Mouse (Mus musculus) bone marrow, adult 2 months (tissue): ENCODE results near the gene Iglon5. TPM values are rescaled to one million over a fixed set of nuclear protein-coding genes. Genes with fewer than 3 reads are reported as not detected.

Source experiments
- H3K27ac ChIP-seq: fragments of 200-500 bp; 2 replicates; pipeline ENCODE4 v1.5.1; 2012; ENCODE audit warnings: low read depth, mild to moderate bottlenecking, control low read depth, inconsistent platforms, low read length; ENCODE audit not compliant: control insufficient read depth, poor library complexity, insufficient read depth
- H3K4me1 ChIP-seq: fragments of 200-500 bp; 2 replicates; pipeline ENCODE4 v1.6.1; 2011; ENCODE audit warnings: low read length; ENCODE audit not compliant: control insufficient read depth, insufficient read depth
- H3K4me3 ChIP-seq: fragments of 200-500 bp; replicated peaks from 2 replicates; pipeline ENCODE3; 2011; ENCODE audit warnings: mild to moderate bottlenecking, low read depth, low read length, control low read depth; ENCODE audit not compliant: control insufficient read depth
- CTCF ChIP-seq: fragments of 200-500 bp; IDR thresholded peaks from 2 replicates; pipeline ENCODE4 v1.5.1; 2011; ENCODE audit warnings: low read length, control low read depth; ENCODE audit not compliant: control insufficient read depth, insufficient read depth
- POLR2A ChIP-seq: fragments of 200-500 bp; IDR thresholded peaks from 2 replicates; pipeline ENCODE4 v1.6.1; 2011; ENCODE audit warnings: low read depth, mild to moderate bottlenecking, control low read depth, low read length, borderline replicate concordance; ENCODE audit not compliant: control insufficient read depth
- WGBS: fragments of 180-500 bp; shearing (Covaris S2); methylation state at CpG from one replicate; pipeline ENCODE4 v1.1.7; 2018; 5-methylcytosine and 5-hydroxymethylcytosine counted together
- polyA plus RNA-seq: library from polyadenylated mRNA; stranded (reverse); fragments of >200 nt; gene quantifications from 2 replicates; pipeline ENCODE4 v1.2.4, GENCODE M21; 2011; ENCODE audit warnings: low replicate concordance; ENCODE audit not compliant: missing spikeins, insufficient read depth, insufficient read length

Iglon5 gene
- not detected in 2 replicates for polyA plus RNA-seq

GRCm38 (mm10) chr7:43489631-43490125 is at the start of gene Iglon5:
Gene Iglon5, minus strand, starts transcription at chr7:43490075.
- Histone ChIP-seq H3K27ac (no peak within 1 kb of the TSS), H3K4me1 (no peaks in the 10 kb centered on the region; the same call in 1 of the 2 replicates), H3K4me3 (no peak within 1 kb of the TSS)
- 3% methylated on average over 21 of the region's 41 CpGs for WGBS
- TF ChIP-seq POLR2A (no peak), CTCF (no peak)

DNA sequence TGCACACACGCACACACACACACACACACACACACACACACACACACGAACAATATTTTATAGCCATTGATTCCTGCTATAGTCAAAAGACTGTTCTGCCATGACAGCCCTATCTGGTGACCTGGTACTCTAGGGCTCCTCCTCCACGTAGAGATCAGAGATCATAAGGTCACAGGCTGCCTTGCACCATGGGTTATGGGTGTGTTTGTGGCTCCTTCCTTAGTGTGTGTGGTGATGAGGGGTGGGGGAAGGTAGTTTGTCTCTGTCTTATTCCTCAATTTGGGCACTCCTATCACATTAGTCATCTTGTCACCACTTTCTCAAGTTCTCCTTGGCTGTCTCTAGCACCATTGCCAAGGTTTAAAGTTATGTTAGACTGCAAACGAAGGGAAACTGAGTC is 48.6 kb upstream of the Iglon5 start:
- H3K4me1 ChIP-seq, result peaks cover 1% of the 10 kb centered on the region; the same call in 1 of the 2 replicates
- 55% methylated on average over 4 of the region's 4 CpGs for WGBS
- TF ChIP-seq POLR2A (no peak), CTCF (no peak)
- H3K4me3 ChIP-seq, result no peak overlapping the region
- no peak overlapping the region for H3K27ac ChIP-seq

- H3K4me1 ChIP-seq, result no peaks in the 10 kb centered on the region; the same call in 1 of the 2 replicates
- H3K4me3 ChIP-seq, result peak overlapping the region; percentile 79
- TF ChIP-seq POLR2A (no peak), CTCF (no peak)
- H3K27ac ChIP-seq, result peak overlapping the region; percentile 88
- 11% methylated on average over 9 of the region's 9 CpGs for WGBS
Measured at GRCm38 (mm10) chr7:43532936-43533505, 43.1 kb upstream of the Iglon5 start.

GRCm38 (mm10) chr7:43530216-43530785 is 40.4 kb upstream of the Iglon5 start:
- TF ChIP-seq POLR2A (no peak), CTCF (no peak)
- Histone ChIP-seq H3K4me1 (no peaks in the 10 kb centered on the region; the same call in 1 of the 2 replicates), H3K4me3 (peak overlapping the region; percentile 46), H3K27ac (peak overlapping the region; percentile 58)
- WGBS, result 17% methylated on average over 8 of the region's 8 CpGs

- no peaks in the 10 kb centered on the region for H3K4me1 ChIP-seq
- WGBS, result 21% methylated on average over 3 of the region's 3 CpGs
- no peak overlapping the region for H3K4me3 ChIP-seq
- no peak overlapping the region for H3K27ac ChIP-seq
- TF ChIP-seq POLR2A (no peak), CTCF (peak; percentile 57)
Measured at GRCm38 (mm10) chr7:43525313-43525712, 35.4 kb upstream of the Iglon5 start.

- 86% methylated on average over 2 of the region's 2 CpGs for WGBS
- Histone ChIP-seq H3K4me3 (no peak overlapping the region), H3K4me1 (no peaks in the 10 kb centered on the region), H3K27ac (no peak overlapping the region)
- TF ChIP-seq POLR2A (no peak), CTCF (no peak)
Measured at GRCm38 (mm10) chr7:43522776-43523175, 32.9 kb upstream of the Iglon5 start.

- no peak overlapping the region for H3K4me3 ChIP-seq
- no peak overlapping the region for H3K27ac ChIP-seq
- WGBS, result 84% methylated on average over 15 of the region's 15 CpGs
- TF ChIP-seq POLR2A, result no peak
- no peak for TF ChIP-seq CTCF
- no peaks in the 10 kb centered on the region for H3K4me1 ChIP-seq
Measured at GRCm38 (mm10) chr7:43518341-43518740, 28.5 kb upstream of the Iglon5 start.

- Histone ChIP-seq H3K27ac (no peak overlapping the region), H3K4me3 (no peak overlapping the region), H3K4me1 (no peaks in the 10 kb centered on the region)
- TF ChIP-seq CTCF (no peak), POLR2A (no peak)
- 81% methylated on average over 5 of the region's 5 CpGs for WGBS
Measured at GRCm38 (mm10) chr7:43515076-43515475, 25.2 kb upstream of the Iglon5 start.
